Mouse (Mus musculus): ENCODE results near the gene Zfp780b. TPM values are rescaled to one million over a fixed set of nuclear protein-coding genes. Genes with fewer than 3 reads are reported as not detected.
A peak's percentile ranks its signal among the peaks of the same experiment; 100 is the strongest.
"Not testable (repeated sequence)": the region's sequence is repeated elsewhere in the genome, so short reads cannot be mapped to it uniquely, and the experiment has no call there.

Gene Zfp780b
- total RNA-seq (2014; rRNA removed) (28.8 and 32.2 TPM in 2 replicates), polyA plus RNA-seq (2015; fragmentation: Nextera tagmentation; extraction: Ambion mirVana) (12.9 and 19.9 TPM in 2 replicates)

- peak; percentile 79 for DNase-seq
- no peaks in the 10 kb centered on the region for H3K27me3 ChIP-seq (ENCODE audit: insufficient read depth, low read length)
- H3K4me3 ChIP-seq (ENCODE audit: low read depth, low read length) = peak within 1 kb of the TSS; percentile 57
- H3K4me2 ChIP-seq (ENCODE audit: low read depth) = peak within 1 kb of the TSS; percentile 81
- peak; percentile 92 for ATAC-seq
- peak within 1 kb of the TSS; percentile 87 for H3K27ac ChIP-seq (ENCODE audit: low read depth, low read length)
- WGBS = 1% methylated on average over 29 of the region's 29 CpGs
- peaks cover 5% of the 10 kb centered on the region; the same call in 1 of the 2 replicates for H3K9me3 ChIP-seq (ENCODE audit: low read length)
- H3K36me3 ChIP-seq (ENCODE audit: insufficient read depth) = 0 out of 2 replicates have a peak, but pooled peaks cover 4% of the 10 kb centered on the region
- peak within 1 kb of the TSS; percentile 79 for H3K9ac ChIP-seq
- TF ChIP-seq CTCF (IDR thresholded peaks at IDR 0.05; ENCODE audit: low read depth) = no peak
- H3K4me1 ChIP-seq (ENCODE audit: insufficient read depth) = peaks cover 10% of the 10 kb centered on the region
Measured at GRCm38 (mm10) chr7:27978683-27979528, at the start of gene Zfp780b. Gene Zfp780b (minus strand): TSS chr7:27979171.

- TF ChIP-seq CTCF (IDR thresholded peaks at IDR 0.05; ENCODE audit: low read depth) = no peak
- Histone ChIP-seq H3K36me3 (ENCODE audit: insufficient read depth) (no peaks in the 10 kb centered on the region; the same call in 1 of the 2 replicates), H3K4me3 (ENCODE audit: low read depth, low read length) (peak overlapping the region; percentile 56), H3K9me3 (ENCODE audit: low read length) (no peaks in the 10 kb centered on the region), H3K9ac (peak overlapping the region; percentile 64), H3K4me1 (ENCODE audit: insufficient read depth) (no peaks in the 10 kb centered on the region), H3K27ac (ENCODE audit: low read depth, low read length) (no peak overlapping the region), H3K4me2 (ENCODE audit: low read depth) (peak overlapping the region; percentile 60), H3K27me3 (ENCODE audit: insufficient read depth, low read length) (no peaks in the 10 kb centered on the region)
- DNase-seq = no peak
- ATAC-seq = peak; percentile 14; the same call in 1 of the 2 replicates
- WGBS = 20% methylated on average over 7 of the region's 7 CpGs
Measured at GRCm38 (mm10) chr7:28014445-28014810, 35.5 kb upstream of the Zfp780b start.

- Histone ChIP-seq H3K36me3 (ENCODE audit: insufficient read depth) (no peaks in the 10 kb centered on the region; the same call in 1 of the 2 replicates), H3K27me3 (ENCODE audit: insufficient read depth, low read length) (no peaks in the 10 kb centered on the region), H3K9ac (peak within 1 kb of the TSS; percentile 64), H3K4me1 (ENCODE audit: insufficient read depth) (no peaks in the 10 kb centered on the region), H3K4me2 (ENCODE audit: low read depth) (peak within 1 kb of the TSS; percentile 60), H3K4me3 (ENCODE audit: low read depth, low read length) (peak within 1 kb of the TSS; percentile 56), H3K27ac (ENCODE audit: low read depth, low read length) (peak within 1 kb of the TSS; percentile 70), H3K9me3 (ENCODE audit: low read length) (no peaks in the 10 kb centered on the region)
- 0 out of 2 replicates have a peak, but pooled peaks have one; percentile 2 for TF ChIP-seq CTCF (IDR thresholded peaks at IDR 0.05; ENCODE audit: low read depth)
- peak; percentile 96 for ATAC-seq
- DNase-seq = peak; percentile 88
- WGBS = under 1% methylated on average over 47 of the region's 47 CpGs
Measured at GRCm38 (mm10) chr7:28013549-28014444, 34.8 kb upstream of the Zfp780b start, which contains the start of gene Zfp850. Gene Zfp850 (minus strand): TSS chr7:28014115.

- Histone ChIP-seq H3K4me1 (ENCODE audit: insufficient read depth) (no peaks in the 10 kb centered on the region), H3K27me3 (ENCODE audit: insufficient read depth, low read length) (no peaks in the 10 kb centered on the region), H3K4me2 (ENCODE audit: low read depth) (no peak overlapping the region), H3K27ac (ENCODE audit: low read depth, low read length) (no peak overlapping the region), H3K4me3 (ENCODE audit: low read depth, low read length) (no peak overlapping the region), H3K9ac (no peak overlapping the region), H3K36me3 (ENCODE audit: insufficient read depth) (peaks cover 14% of the 10 kb centered on the region), H3K9me3 (ENCODE audit: low read length) (no peaks in the 10 kb centered on the region)
- no peak for TF ChIP-seq CTCF (IDR thresholded peaks at IDR 0.05; ENCODE audit: low read depth)
- no peak for ATAC-seq
- WGBS = 90% methylated on average over 3 of the region's 3 CpGs
- no peak for DNase-seq
Measured at GRCm38 (mm10) chr7:28010271-28010670, 31.3 kb upstream of the Zfp780b start.

- H3K4me1 ChIP-seq (ENCODE audit: insufficient read depth) = peaks cover 10% of the 10 kb centered on the region
- no peaks in the 10 kb centered on the region for H3K36me3 ChIP-seq (ENCODE audit: insufficient read depth)
- TF ChIP-seq CTCF (IDR thresholded peaks at IDR 0.05; ENCODE audit: low read depth) = no peak
- no peak overlapping the region for H3K4me3 ChIP-seq (ENCODE audit: low read depth, low read length)
- no peaks in the 10 kb centered on the region for H3K27me3 ChIP-seq (ENCODE audit: insufficient read depth, low read length)
- no peak overlapping the region for H3K9ac ChIP-seq
- DNase-seq (no peak), ATAC-seq (no peak)
- no peak overlapping the region for H3K27ac ChIP-seq (ENCODE audit: low read depth, low read length)
- 81% methylated on average over 2 of the region's 2 CpGs for WGBS
- peaks cover 28% of the 10 kb centered on the region for H3K9me3 ChIP-seq (ENCODE audit: low read length)
- H3K4me2 ChIP-seq (ENCODE audit: low read depth) = no peak overlapping the region
Measured at GRCm38 (mm10) chr7:27982197-27982596, 3.2 kb upstream of the Zfp780b start.

GRCm38 (mm10) chr7:27949451-27949850, 29.5 kb downstream of the Zfp780b start:
- not testable (repeated sequence) for H3K4me2 ChIP-seq (ENCODE audit: low read depth); DNase-seq; H3K4me3 ChIP-seq (ENCODE audit: low read depth, low read length); H3K9ac ChIP-seq; H3K4me1 ChIP-seq (ENCODE audit: insufficient read depth); H3K27ac ChIP-seq (ENCODE audit: low read depth, low read length); H3K9me3 ChIP-seq (ENCODE audit: low read length); H3K27me3 ChIP-seq (ENCODE audit: insufficient read depth, low read length); ATAC-seq; H3K36me3 ChIP-seq (ENCODE audit: insufficient read depth)
- WGBS = 92% methylated on average over 13 of the region's 13 CpGs
